Mouse (Mus musculus) urinary bladder, adult 2 months (tissue): ENCODE results near the gene Usp30. TPM values are rescaled to one million over a fixed set of nuclear protein-coding genes. Genes with fewer than 3 reads are reported as not detected.

Source experiments
- DNase-seq: peaks from one replicate; pipeline ENCODE4 v3.0.0; 2022; ENCODE audit warnings: low spot score
- polyA plus RNA-seq: library from polyadenylated mRNA; depleted of rRNA; stranded (reverse); fragments of >200 nt; gene quantifications from 2 replicates; pipeline ENCODE4 v1.2.3, GENCODE M21; 2012

The Usp30 gene
- polyA plus RNA-seq, 1 experiment, result 19.1 TPM

DNA sequence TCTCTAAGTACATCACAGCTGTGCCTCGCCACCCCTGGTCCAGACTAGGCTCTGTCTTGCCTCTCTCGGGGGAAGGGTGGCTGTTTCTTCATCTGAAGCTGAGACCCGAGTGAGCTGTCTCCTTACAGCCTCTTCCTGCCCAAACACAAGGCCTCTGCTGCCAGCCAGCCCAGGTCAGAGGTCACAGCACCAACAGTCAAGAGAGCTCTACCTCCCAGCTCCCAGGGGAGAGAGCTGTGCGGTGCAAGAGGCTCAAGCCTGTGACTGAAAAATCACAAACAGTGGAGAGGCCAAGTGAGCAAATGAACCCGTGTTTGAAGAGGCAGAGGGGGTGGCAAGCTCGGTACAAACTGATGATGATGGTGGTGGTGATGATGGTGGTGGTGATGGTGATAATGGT, 1.3 kb downstream of the Usp30 start:
- no peak for DNase-seq

DNA sequence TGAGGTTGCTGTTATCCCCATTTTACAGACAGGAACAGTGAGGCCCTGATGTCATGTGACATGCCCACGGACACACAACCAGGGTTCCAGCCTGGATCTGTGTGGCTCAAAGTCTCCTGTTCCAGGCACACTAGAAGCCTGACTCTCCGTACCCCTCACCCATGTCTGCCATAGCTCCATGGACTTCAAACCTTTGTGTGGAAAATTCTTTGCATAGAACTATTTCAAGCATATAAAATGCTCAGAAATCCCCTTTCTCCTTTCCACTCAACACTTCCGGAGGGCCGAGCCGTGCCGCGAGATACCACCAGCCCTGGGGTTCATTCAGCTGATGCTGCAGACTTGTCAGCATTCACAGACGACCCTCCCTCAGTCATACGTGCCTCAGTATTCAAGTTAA, 2.3 kb downstream of the Usp30 start:
- no peak for DNase-seq

DNA sequence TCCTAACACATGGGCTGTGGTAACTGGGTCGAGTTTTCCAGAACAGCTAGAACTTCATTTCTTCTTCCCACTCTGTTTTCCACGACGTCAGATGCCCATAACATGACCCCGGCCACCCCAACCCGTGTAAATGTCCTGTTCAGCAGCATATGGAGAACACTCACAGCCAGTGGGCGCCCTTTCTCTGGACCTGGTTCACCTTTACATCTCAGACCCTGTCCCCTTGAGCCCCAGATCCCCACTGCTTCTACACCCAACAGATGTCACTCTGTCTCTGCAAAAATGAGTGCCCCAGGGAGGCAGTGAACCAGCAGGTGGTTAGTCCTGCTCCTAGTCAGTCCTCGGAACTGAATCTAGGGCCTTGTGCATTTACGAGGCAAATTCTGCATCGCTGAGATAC, 2.7 kb downstream of the Usp30 start:
- DNase-seq, result no peak

DNA sequence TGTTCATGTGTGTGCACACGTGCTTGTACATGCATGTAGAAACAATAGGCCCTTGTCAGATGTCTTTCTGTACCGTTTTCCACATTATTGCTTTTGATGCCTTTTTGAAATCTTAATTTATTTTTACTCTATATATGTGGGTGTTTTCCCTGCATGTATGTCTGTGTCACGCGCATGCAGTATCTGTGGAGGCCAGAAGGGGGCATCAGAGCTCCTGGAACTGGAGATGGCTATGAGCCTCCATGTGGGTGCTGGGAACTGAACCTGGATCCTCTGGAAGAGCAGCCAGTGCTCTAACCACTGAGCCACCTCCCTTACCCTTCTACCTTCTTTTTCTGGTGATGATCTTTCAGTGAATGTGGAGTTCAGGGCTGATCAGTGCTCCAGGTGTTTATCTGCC, 5.6 kb downstream of the Usp30 start:
- DNase-seq, result no peak

DNA sequence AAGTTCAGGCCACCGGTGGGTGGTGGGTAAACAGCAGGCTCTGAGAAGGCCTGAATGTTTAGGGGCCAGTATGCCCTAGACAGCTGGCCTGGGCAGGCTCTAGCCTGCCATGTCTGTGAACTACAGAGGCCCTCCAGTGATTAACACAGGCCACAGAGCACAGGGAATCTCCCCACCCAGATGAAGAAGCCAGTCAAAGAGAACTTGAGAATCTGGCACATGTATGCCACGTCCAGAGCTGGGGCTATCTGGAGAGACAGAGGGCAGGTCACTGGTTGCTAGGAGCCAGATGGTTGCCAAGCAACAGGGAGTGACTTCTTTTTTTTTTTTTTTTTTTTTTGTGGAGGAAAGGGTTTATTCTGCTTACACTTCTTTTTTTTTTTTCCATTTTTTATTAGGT, 7.0 kb downstream of the Usp30 start:
- DNase-seq, result no peak

DNA sequence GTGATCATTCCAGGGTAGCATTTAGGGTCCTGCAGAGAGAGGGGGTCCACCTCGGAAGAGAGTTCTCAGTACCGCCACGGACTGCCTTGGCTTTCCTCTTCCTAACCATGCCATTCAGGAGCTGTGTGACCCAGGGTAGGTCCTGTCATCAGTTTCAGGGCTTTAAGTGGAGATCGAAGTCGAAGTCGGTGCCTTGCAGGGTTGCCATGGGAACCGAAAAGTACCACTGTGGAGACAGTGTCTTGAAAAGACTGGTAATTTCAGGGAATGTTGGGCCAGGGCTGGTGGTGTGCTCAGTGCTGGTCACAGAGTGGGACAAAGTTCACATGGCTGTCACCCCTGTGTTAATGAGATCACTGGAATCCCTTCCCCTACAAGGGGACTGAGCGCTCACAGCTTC, 11.7 kb downstream of the Usp30 start:
- DNase-seq, result no peak

DNA sequence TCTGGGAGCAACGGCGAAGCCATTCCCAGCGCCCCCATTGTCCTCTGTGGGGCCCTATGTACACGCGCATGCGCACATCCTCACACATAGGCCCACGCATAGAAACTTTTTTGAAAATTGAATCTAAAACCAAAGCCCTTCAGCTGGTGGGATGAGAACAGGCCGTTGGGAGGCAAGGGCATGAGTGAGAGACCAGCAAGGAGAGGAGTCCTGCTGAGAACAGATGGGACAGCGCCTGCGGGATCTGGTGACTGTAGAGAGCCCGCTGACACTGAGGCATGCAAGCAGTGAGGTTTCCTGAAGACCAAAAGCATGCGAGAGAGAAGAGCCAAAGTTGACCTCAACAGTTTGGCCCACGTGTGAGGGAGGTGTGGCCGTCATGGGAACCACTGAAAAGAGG, 20.2 kb downstream of the Usp30 start:
- DNase-seq, result no peak

DNA sequence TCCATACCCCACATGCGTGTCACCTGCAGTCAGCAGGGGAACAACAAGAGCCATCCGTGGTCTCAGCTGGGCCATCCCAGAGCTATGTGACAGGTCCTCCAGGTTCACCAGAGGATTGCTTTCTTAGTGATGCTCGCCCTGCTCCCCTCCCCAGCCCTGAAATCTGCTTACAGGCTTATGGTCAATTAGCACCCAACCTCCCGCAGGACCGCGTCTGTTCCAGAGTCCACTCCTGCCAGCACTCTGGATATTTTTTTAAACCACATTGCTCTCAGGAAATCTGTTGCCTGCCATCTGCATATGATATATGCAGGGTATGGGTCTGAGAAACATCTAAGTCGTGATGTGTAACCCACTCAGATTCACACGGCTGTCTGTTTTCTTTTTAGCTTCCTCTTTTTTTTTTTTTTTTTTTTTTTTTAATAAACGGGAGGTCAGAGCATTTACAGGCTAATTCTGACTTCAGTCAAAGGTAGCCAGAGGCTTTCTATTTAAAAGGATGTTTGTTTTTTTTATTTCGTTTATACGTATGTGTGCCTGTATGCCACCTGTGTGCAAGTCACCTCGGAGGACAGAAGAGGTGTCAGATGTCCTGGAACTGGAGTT, 22.7 kb downstream of the Usp30 start:
- no peak for DNase-seq

DNA sequence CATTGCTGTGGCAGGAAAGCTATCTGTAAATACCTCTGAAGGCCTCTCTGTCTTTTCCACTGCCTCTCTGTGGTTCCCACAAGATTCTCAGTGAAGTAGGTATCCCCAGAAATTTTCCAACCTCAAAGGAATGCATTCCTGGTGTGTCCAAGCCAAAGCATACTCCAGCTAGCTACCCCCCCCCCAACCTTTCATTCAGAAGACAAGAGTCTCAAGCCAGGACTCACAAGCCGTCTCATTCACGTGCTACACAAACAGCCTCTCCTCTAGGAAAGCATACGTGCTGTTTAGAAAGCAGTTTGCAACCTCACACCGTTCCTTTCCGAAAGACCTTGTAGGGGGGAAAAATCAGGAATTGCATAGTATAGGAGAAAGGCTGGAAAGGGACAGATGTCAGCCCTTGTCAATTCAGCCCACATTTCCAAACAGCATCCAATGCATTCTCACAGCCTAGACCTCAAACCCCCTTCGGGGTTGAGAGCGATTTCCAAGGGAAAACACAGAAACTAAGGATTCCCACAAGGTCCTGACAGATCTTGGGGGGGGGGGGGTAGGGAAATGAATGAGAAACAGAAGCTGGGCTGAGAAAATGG, 25.3 kb downstream of the Usp30 start:
- DNase-seq, result no peak

DNA sequence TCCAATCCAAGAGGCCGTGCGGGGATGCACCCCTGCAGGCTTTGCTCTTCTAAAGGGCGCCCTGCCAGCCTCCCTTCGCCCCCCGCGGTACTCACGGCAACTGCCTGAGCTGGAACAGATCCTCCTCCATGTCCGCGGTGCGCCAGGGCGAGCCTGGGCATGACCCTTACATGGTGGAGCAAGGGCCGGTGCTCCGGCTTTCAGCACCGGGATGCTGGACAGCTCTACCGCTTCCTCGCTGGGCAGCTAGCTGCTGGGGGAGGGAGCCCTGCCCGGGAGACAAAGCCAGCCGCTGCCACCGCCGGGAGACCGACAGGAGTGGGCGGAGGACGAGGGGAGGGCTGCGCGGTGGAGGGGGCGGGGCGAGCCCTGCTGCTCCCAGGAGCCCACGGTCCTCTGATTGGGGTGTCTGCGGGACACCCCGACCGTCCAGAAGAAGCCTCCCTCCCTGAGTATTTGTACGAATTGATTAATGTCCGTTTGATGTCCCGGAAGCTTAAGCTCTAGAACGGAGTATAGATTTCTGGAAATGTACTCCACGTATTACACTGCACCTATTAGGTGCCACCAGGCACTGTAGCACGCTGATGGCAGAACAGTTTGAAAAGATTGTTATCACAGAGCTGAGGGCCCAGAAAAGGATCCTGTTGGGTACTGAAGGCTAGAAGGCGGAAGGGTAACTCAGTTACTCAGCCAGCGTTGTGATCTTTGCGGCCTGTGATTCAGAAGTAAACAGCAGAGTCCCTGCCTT, 26.0 kb downstream of the Usp30 start, which contains the start of gene Svop:
Svop (minus strand) TSS at position 514 of the 751 bp plus-strand sequence.
- DNase-seq, result peak; percentile 55

DNA sequence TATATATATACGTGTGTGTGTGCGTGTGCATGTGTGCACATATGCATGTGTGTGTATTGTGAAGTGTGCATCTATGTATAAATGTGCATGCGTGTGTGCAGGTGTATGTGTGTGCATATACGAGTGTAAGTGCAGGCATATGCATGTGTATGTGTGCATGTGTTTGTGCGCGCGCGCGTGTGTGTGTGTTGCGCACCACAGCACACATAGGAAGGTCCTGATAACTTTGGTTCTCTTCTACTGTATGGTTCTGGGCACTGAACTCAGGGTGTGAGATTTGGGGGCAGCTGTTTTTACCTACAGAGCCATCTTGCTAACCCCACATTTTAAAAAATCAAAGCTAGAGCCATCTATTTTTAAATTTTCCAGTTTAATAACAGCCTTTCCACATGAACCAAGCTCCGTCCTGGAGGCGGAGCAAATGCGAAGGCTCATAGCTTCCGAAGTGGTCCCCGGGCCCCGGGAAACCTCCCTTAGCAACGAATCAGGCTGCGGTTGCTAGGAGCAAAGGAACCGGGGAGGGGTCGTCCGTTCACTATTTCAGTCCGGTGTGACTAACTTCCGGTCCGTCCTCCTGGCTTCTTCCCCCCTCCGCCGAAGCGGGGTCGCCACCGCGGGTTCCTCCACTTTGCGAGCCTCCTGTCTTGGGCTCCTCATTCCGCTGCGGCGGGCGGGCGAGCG, 34.6 kb downstream of the Usp30 start:
- DNase-seq, result peak; percentile 91

DNA sequence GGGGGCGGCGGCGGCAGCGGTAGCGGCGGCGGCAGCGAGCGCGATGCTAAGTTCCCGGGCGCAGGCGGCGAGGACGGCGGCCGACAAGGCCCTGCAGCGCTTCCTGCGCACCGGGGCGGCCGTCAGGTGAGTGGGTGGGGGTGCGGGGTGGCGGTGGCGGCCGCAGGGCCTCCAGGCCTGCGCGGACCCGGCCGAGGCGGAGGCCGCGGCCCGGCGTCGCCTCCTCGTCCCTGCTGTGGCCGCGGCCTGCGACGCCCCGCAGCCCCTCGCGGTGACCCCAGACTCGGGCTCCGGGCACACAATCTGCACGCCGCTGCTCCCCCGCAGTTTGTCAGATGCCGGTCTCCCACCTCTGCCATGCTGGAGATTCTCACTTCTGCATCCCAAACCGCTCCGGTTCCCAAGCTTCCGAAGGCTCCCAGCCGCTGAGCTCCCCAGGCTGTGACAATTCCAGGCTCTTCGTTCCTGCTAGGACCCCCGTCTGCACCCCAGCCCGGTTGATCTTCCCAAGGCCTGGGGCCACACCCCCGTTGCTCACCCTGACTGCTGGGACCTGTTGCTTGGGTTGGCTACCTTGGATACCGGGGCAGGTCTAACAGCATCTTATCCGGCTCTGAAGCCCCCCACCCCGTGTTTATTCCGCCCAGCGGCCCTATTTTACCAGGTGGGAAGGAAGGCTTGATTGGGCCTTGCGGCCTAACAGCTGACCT, 35.3 kb downstream of the Usp30 start:
- DNase-seq, result peak; percentile 25

DNA sequence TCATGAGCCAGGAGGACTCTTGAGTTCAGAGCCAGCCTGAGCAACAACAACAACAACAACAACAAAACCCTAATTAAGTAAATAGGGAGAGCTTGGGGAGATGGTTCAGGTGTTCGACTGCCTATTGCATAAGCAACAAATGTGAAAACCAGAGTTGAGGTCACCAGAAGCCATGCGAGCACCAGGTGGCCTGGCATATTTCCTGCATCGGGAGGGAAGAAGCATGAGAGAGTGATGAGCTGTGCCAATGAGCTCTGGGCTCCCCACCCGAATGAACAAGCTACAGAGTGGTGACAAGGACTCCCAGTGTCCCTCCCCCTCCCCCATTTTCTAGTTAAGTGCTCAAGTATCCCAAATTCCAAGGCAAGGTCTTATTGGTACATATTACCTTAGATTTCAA, 36.6 kb downstream of the Usp30 start:
- no peak for DNase-seq

DNA sequence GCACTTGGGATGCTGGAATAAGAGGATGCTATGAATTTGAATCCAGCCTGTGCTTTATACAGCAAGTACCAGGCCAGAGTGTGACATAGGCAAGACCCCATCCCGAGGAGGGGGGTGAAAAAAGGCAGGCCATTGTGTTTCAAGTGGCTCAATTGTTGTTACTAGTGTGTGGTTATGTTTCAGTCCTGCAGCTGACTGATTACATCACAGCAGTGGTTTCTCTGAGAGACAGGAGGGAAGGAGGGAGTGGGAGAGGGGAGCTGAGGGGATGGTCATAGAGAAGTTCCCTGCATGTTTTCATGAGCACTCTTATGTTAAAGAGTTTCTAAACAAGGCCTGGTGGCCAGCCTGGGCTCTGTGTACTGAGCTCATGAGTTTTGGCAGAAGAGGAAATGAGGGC, 37.5 kb downstream of the Usp30 start:
- no peak for DNase-seq

DNA sequence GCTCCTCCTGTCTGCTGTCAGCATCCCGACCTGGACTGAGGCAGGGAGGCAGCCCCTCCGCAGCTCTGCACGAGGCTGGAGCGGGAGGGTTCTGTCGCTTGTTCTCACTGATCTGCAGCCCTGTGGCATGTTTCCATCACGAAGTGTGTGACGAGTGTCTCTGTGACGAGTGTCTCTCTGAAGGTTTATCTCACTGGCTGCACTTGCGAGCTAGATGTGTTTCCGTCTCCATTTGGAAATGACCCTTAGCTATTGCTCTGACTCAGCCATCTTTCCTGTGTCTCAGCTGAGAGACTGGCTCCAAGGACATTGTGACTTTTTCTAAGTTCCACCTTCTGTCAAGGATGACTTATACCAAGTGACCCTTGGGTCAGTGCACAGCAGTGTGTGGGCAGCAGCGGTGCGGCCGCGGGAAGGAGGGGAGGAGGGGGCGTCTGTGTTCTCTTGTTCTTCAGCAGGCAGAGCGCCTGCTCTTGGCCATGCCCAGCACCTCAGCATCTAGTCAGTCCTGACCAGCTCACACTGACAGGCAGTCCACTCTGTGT, 41.2 kb downstream of the Usp30 start:
- DNase-seq, result no peak

DNA sequence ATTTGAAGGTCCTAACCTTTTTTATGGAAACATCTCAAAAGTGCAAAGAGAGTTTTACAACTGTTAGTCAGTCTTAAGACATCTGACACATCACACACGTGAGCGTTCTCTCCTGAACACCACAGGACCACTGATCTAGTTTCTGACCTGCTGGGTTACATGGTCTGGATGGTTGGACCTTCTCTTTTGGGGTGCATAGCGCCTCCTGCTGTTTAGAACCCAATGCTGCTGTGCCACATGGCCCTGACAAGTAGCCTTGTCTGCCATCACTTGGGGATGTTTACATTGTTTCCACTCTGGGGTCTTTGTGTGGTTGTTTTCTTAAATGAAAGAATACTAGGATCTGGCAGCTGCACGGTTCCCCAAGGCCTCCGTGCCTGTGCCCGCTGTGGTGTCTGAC, 48.1 kb downstream of the Usp30 start:
- no peak for DNase-seq

DNA sequence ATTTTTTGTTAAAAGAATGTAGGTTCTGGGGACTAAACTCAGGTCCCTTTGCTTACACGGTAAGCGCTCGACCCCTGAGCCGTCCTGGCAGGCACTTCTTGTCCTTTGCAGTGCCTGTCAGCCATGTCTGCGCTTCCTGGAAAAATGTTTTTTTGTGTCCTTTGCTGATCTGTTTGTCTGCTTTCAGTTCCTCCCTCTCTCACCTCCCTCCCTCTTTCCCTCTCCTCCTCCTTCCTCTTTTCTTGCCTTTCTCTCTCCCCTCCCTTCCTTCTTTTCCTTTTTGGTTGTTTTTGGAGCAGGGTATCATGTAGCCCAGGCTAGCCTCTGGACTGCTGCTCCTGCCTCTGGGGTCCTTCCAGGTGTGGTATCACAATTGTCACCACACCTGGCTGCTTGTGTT, 49.8 kb downstream of the Usp30 start:
- DNase-seq, result no peak

DNA sequence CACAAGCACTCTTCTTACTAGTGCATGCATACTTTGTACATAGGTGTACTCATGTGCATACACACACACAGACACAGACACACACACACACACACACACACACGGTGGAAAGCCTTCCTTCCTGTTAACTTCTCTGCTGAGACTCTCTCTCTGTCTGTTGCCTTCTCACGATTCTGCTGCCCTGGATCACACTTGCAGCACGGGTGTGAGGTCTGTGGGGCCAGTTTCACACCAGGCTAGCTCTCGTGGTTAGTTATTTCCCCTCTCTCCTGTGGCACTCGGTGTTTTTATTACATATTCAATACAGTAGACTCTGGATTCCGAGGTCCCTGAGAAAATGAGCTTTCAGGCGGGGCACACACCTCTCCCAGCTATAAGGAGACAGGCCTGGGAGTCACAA, 51.3 kb downstream of the Usp30 start:
- DNase-seq, result no peak

DNA sequence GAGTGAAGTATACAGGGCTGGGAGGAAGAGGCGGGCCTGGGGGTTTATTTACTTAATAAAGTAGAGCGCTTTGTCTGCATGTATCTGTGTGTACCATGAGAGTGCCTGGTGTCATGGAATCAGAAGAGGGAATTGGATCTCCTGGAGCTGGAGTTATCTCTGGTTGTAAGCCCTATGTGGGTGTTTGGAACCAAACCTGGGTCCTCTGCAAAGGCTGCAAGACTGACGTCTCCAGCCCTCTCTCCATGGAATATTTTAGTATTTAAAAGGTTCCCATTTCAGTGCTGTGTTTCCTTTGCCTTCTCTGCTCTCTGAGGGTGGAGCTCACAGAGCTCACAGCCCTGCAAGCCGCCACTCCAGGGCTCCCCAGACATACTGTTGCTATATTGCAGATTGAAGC, 54.5 kb downstream of the Usp30 start:
- no peak for DNase-seq

DNA sequence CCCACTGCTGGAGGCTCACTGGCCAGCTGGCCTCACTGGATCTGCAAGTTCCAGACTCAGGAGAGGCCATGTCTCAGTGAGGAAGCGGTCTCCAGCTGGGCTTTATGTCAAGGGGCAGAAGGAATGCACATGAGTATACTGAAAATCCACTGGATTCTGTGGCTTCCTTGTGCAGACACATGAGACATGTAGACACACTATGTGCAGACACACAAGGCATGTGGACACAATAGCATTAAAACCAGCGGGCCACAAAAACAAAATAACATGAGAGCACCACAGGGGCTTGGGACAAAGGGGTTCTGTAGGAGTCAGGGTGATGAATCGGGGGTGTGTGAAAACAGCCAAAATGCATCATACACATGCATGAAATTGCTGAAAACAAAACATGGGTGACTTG, 60.7 kb downstream of the Usp30 start:
- DNase-seq, result no peak

DNA sequence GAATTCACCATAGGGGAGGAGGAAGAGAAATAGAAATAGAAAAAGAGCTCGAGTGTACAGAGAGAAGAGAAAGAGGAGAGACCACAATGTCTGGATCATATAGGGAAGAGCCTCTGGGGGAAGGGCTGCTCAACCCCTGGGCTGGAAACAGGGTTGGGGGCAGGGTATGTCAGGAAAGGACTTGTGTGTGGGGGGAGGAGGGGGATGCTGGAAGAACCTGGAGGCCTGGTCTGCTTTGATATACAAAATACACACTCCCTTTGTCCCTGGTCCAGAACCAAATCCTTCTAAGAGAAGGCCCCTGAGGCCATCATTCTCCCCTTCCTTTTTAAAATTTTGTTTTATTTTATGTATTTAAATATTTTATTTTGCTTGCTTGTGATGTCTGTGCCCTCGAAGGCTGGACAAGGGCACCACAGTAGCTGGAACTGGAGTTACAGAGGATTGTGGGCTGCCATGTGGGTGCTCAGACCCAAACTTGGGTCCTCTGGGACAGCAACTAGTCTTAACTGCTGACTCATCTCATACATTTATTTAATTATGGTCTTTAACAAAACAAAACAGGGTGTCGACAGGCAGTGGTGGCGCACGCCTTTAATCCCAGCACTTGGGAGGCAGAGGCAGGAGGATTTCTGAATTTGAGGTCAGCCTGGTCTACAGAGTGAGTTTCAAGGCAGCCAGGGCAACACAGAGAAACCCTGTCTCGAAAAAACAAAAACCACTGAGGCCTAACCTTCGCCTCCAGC, 61.4 kb downstream of the Usp30 start:
- no peak for DNase-seq
